Comparison of ENCODE assay signal across 25 mouse cellular contexts in the genomic region with DNA sequence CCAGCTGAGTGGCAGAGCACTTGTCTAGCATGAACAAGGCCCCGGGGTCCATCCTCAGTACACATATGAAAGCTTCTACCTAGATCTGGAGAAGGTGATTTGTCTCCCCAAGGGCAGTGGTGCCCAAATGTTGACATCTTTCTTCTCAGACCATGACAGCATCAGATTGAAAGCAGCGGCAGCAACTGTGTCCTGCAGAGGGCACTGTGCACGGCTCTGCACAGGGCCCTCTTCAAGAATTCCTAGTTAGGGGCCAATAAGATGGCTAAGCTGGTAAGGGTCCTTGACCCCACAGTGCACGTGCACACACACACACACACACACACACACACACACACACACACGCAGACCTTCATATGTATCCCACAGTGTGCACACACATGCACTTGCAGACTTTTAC. TPM values are rescaled to one million over a fixed set of nuclear protein-coding genes. Genes with fewer than 3 reads are reported as not detected.
DNase-seq lines count a peak whose midpoint lies in the region; ATAC-seq and TF ChIP-seq lines count a peak whose summit lies in the region.
"Had no signal": no experiment of that assay in that cellular context is flagged by ENCODE, and none has a peak within 500 bp of the region (broad histone marks: within the 10 kb centered on the region; RNA-seq: fewer than 3 reads in every experiment).

No protein-coding gene starts in this region.

- no peak for TF ChIP-seq EP300 in lung, postnatal 0 days (IDR thresholded peaks at IDR 0.05)
- TF ChIP-seq EP300 in stomach, postnatal 0 days (optimal IDR thresholded peaks at IDR 0.05): no peak

- no peaks in the 10 kb centered on the region for H3K9me3 ChIP-seq in intestine, postnatal 0 days (ENCODE audit: control insufficient read depth)
- H3K9me3 ChIP-seq in intestine, embryonic 16.5 days (ENCODE audit: control insufficient read depth, low read length): no peaks in the 10 kb centered on the region
- no peaks in the 10 kb centered on the region for H3K9me3 ChIP-seq in lung, postnatal 0 days (ENCODE audit: low read length)
- no peaks in the 10 kb centered on the region for H3K9me3 ChIP-seq in E14TG2a.4 (ENCODE audit: low read length)
- H3K9me3 ChIP-seq in stomach, postnatal 0 days (ENCODE audit: control insufficient read depth, low read length): no peaks in the 10 kb centered on the region
- H3K9me3 ChIP-seq: embryonic facial prominence, embryonic 15.5 days; heart, embryonic 13.5 days; hindbrain, embryonic 13.5 days; kidney, embryonic 15.5 days; limb, embryonic 13.5 days; liver, embryonic 15.5 days; stomach, embryonic 15.5 days had no signal

- no peaks in the 10 kb centered on the region for H3K36me3 ChIP-seq in intestine, postnatal 0 days (ENCODE audit: control insufficient read depth, insufficient read depth)
- H3K36me3 ChIP-seq in intestine, embryonic 16.5 days (ENCODE audit: control insufficient read depth, insufficient read depth, low read length): no peaks in the 10 kb centered on the region
- no peaks in the 10 kb centered on the region for H3K36me3 ChIP-seq in lung, postnatal 0 days (ENCODE audit: insufficient read depth, low read length)
- no peaks in the 10 kb centered on the region for H3K36me3 ChIP-seq in E14TG2a.4 (ENCODE audit: insufficient read depth, low read length)
- no peaks in the 10 kb centered on the region for H3K36me3 ChIP-seq in stomach, postnatal 0 days (ENCODE audit: control insufficient read depth, insufficient read depth, low read length)
- H3K36me3 ChIP-seq: embryonic facial prominence, embryonic 15.5 days; heart, embryonic 13.5 days; hindbrain, embryonic 13.5 days; kidney, embryonic 15.5 days; limb, embryonic 13.5 days; liver, embryonic 15.5 days; stomach, embryonic 15.5 days had no signal

- no peaks in the 10 kb centered on the region for H3K27me3 ChIP-seq in intestine, postnatal 0 days (replicated peaks; ENCODE audit: control insufficient read depth, insufficient read depth, low read length)
- H3K27me3 ChIP-seq in intestine, embryonic 16.5 days (replicated peaks; ENCODE audit: control insufficient read depth, insufficient read depth, low read length): no peaks in the 10 kb centered on the region
- H3K27me3 ChIP-seq in lung, postnatal 0 days (replicated peaks; ENCODE audit: insufficient read depth, low read length): no peaks in the 10 kb centered on the region
- peaks cover 54% of the 10 kb centered on the region for H3K27me3 ChIP-seq in E14TG2a.4 (ENCODE audit: insufficient read depth, low read length)
- no peaks in the 10 kb centered on the region for H3K27me3 ChIP-seq in stomach, postnatal 0 days (ENCODE audit: control insufficient read depth, insufficient read depth, low read length)
- H3K27me3 ChIP-seq in cerebellum, adult 2 months (ENCODE audit: control insufficient read depth, insufficient read depth, low read length): no peaks in the 10 kb centered on the region
- H3K27me3 ChIP-seq: embryonic facial prominence, embryonic 15.5 days; stomach, embryonic 15.5 days had no signal

- TF ChIP-seq CTCF in intestine, postnatal 0 days (IDR thresholded peaks at IDR 0.05; ENCODE audit: low read depth): peak; percentile 46
- TF ChIP-seq CTCF in lung, postnatal 0 days (IDR thresholded peaks at IDR 0.05): peak; percentile 34; the same call in 1 of the 2 replicates
- peak; percentile 35 for TF ChIP-seq CTCF in E14TG2a.4 (conservative IDR thresholded peaks at IDR 0.05; ENCODE audit: low read length)
- TF ChIP-seq CTCF in stomach, postnatal 0 days (IDR thresholded peaks at IDR 0.05; ENCODE audit: low read depth): peak; percentile 44
- no peak for TF ChIP-seq CTCF in cerebellum, adult 2 months (IDR thresholded peaks at IDR 0.05; ENCODE audit: borderline replicate concordance, insufficient read depth, low read depth, low read length)

- no peak overlapping the region for H3K9ac ChIP-seq in intestine, postnatal 0 days (ENCODE audit: low read depth, low read length)
- H3K9ac ChIP-seq in intestine, embryonic 16.5 days (ENCODE audit: low read depth, low read length): no peak overlapping the region
- no peak overlapping the region for H3K9ac ChIP-seq in lung, postnatal 0 days (replicated peaks; ENCODE audit: low read depth)
- H3K9ac ChIP-seq in stomach, postnatal 0 days (ENCODE audit: low read length): no peak overlapping the region
- H3K9ac ChIP-seq: embryonic facial prominence, embryonic 15.5 days; heart, embryonic 13.5 days; hindbrain, embryonic 13.5 days; kidney, embryonic 15.5 days; limb, embryonic 13.5 days; liver, embryonic 15.5 days; stomach, embryonic 15.5 days had no signal

- no peak overlapping the region for H3K27ac ChIP-seq in intestine, postnatal 0 days (ENCODE audit: low read depth, low read length)
- no peak overlapping the region for H3K27ac ChIP-seq in intestine, embryonic 16.5 days (ENCODE audit: low read length)
- no peak overlapping the region for H3K27ac ChIP-seq in lung, postnatal 0 days (ENCODE audit: low read length)
- H3K27ac ChIP-seq in stomach, postnatal 0 days (replicated peaks): no peak overlapping the region
- no peak overlapping the region for H3K27ac ChIP-seq in cerebellum, adult 2 months (ENCODE audit: insufficient read depth, low read length)
- H3K27ac ChIP-seq: embryonic facial prominence, embryonic 15.5 days; heart, embryonic 13.5 days; hindbrain, embryonic 13.5 days; limb, embryonic 13.5 days; liver, embryonic 15.5 days had no signal

- ATAC-seq in intestine, postnatal 0 days: no peak
- ATAC-seq in intestine, embryonic 16.5 days: no peak
- ATAC-seq in lung, postnatal 0 days: no peak
- ATAC-seq in stomach, postnatal 0 days (ENCODE audit: low FRiP score, low TSS enrichment): no peak
- ATAC-seq: forebrain, embryonic 14.5 days; inflammation-experienced regulatory T-cells, adult 6 months; midbrain, embryonic 16.5 days had no signal

- H3K4me2 ChIP-seq in intestine, postnatal 0 days (replicated peaks; ENCODE audit: low read depth): no peak overlapping the region
- no peak overlapping the region for H3K4me2 ChIP-seq in intestine, embryonic 16.5 days (ENCODE audit: low read depth, low read length)
- H3K4me2 ChIP-seq in lung, postnatal 0 days (replicated peaks; ENCODE audit: low read depth, low read length): no peak overlapping the region
- no peak overlapping the region for H3K4me2 ChIP-seq in stomach, postnatal 0 days (replicated peaks; ENCODE audit: low read depth)
- H3K4me2 ChIP-seq: embryonic facial prominence, embryonic 15.5 days; heart, embryonic 13.5 days; hindbrain, embryonic 13.5 days; kidney, embryonic 15.5 days; limb, embryonic 13.5 days; liver, embryonic 15.5 days; stomach, embryonic 15.5 days had no signal

- TF ChIP-seq POLR2A in cerebellum, adult 2 months (IDR thresholded peaks at IDR 0.05; ENCODE audit: borderline replicate concordance, insufficient read depth, low read length): no peak

- no peak overlapping the region for H3K4me3 ChIP-seq in intestine, postnatal 0 days (ENCODE audit: low read depth, low read length)
- H3K4me3 ChIP-seq in intestine, embryonic 16.5 days (ENCODE audit: low read length): no peak overlapping the region
- H3K4me3 ChIP-seq in lung, postnatal 0 days (ENCODE audit: low read depth, low read length): no peak overlapping the region
- no peak overlapping the region for H3K4me3 ChIP-seq in E14TG2a.4 (replicated peaks; ENCODE audit: low read length)
- H3K4me3 ChIP-seq in stomach, postnatal 0 days (ENCODE audit: low read depth, low read length): no peak overlapping the region
- H3K4me3 ChIP-seq in cerebellum, adult 2 months (replicated peaks; ENCODE audit: insufficient read depth, low read depth, low read length): no peak overlapping the region
- H3K4me3 ChIP-seq: embryonic facial prominence, embryonic 15.5 days; heart, embryonic 13.5 days; hindbrain, embryonic 13.5 days; kidney, embryonic 15.5 days; limb, embryonic 13.5 days; liver, embryonic 15.5 days; stomach, embryonic 15.5 days had no signal

- DNase-seq in lung, postnatal 0 days (ENCODE audit: low spot score): no peak
- DNase-seq in lung, postnatal 14 days: no peak
- no peak for DNase-seq in stomach, postnatal 0 days (ENCODE audit: low spot score)
- no peak for DNase-seq in cerebellum, adult 2 months
- DNase-seq: adrenal gland, postnatal 36 days; B cell, adult 2 months; cerebellum, adult 9-11 months; heart, adult 11 months; heart, postnatal 14 days; kidney, postnatal 4 days; layer of hippocampus, adult 9-11 months; lung, postnatal 10 days had no signal

- 0 out of 2 replicates have a peak, but pooled peaks cover 3% of the 10 kb centered on the region for H3K4me1 ChIP-seq in intestine, postnatal 0 days (replicated peaks; ENCODE audit: control insufficient read depth, insufficient read depth, low read length)
- H3K4me1 ChIP-seq in intestine, embryonic 16.5 days (ENCODE audit: control insufficient read depth, insufficient read depth, low read length): peaks cover 43% of the 10 kb centered on the region
- H3K4me1 ChIP-seq in lung, postnatal 0 days (ENCODE audit: insufficient read depth, low read depth, low read length): peaks cover 12% of the 10 kb centered on the region; the same call in 1 of the 2 replicates
- H3K4me1 ChIP-seq in E14TG2a.4 (replicated peaks; ENCODE audit: low read depth, low read length): peaks cover 24% of the 10 kb centered on the region
- H3K4me1 ChIP-seq in stomach, postnatal 0 days (replicated peaks; ENCODE audit: control insufficient read depth, insufficient read depth): peaks cover 7% of the 10 kb centered on the region; the same call in 1 of the 2 replicates
- H3K4me1 ChIP-seq in cerebellum, adult 2 months (ENCODE audit: control insufficient read depth, insufficient read depth, low read length): no peaks in the 10 kb centered on the region; the same call in 1 of the 2 replicates

- WGBS in intestine, postnatal 0 days: 88% methylated on average over 5 of the region's 5 CpGs
- 88% methylated on average over 5 of the region's 5 CpGs for WGBS in intestine, embryonic 16.5 days
- WGBS in lung, postnatal 0 days: 81% methylated on average over 5 of the region's 5 CpGs
- WGBS in stomach, postnatal 0 days: 87% methylated on average over 5 of the region's 5 CpGs
- 92% methylated on average over 5 of the region's 5 CpGs for WGBS in cerebellum, adult 2 months

RNA-seq across cellular contexts. Expression of a gene that starts 9.4 kb away (rescaled TPM):
- 6.8 and 8.4 TPM in 2 replicates for polyA plus RNA-seq in intestine, postnatal 0 days (2015; fragmentation: Nextera tagmentation; extraction: Ambion mirVana)
- 16.6 and 17.6 TPM in 2 replicates for polyA plus RNA-seq in intestine, embryonic 16.5 days (2015; fragmentation: Nextera tagmentation; extraction: Ambion mirVana)
- polyA plus RNA-seq in lung, postnatal 0 days (2015; fragmentation: Nextera tagmentation; extraction: Ambion mirVana): 7.0 and 8.1 TPM in 2 replicates
- polyA plus RNA-seq in stomach, postnatal 0 days (2015; fragmentation: Nextera tagmentation; extraction: Ambion mirVana): 13.2 and 15.6 TPM in 2 replicates
- 1.3 and 1.7 TPM in 2 replicates for polyA plus RNA-seq in cerebellum, adult 2 months (2012; rRNA removed)

RNA-seq across cellular contexts. Expression of a gene that starts 39.2 kb away (rescaled TPM):
- polyA plus RNA-seq in intestine, postnatal 0 days (2015; fragmentation: Nextera tagmentation; extraction: Ambion mirVana): 53.2 and 56.8 TPM in 2 replicates
- 46.4 and 66.7 TPM in 2 replicates for polyA plus RNA-seq in intestine, embryonic 16.5 days (2015; fragmentation: Nextera tagmentation; extraction: Ambion mirVana)
- 50.7 and 54.0 TPM in 2 replicates for polyA plus RNA-seq in lung, postnatal 0 days (2015; fragmentation: Nextera tagmentation; extraction: Ambion mirVana)
- 18.6 and 23.2 TPM in 2 replicates for polyA plus RNA-seq in stomach, postnatal 0 days (2015; fragmentation: Nextera tagmentation; extraction: Ambion mirVana)
- polyA plus RNA-seq in cerebellum, adult 2 months (2012; rRNA removed): 716 and 832 TPM in 2 replicates

Comparison
In these comparisons a context has a peak if more than half of its experiments do, and no peak if none do; other contexts are left out.
1. RNA of a gene that starts 39.2 kb away (polyA plus RNA-seq): 716 to 832 TPM in cerebellum, adult 2 months; 53.2 to 56.8 TPM in intestine, postnatal 0 days, 50.7 to 54.0 TPM in lung, postnatal 0 days, 46.4 to 66.7 TPM in intestine, embryonic 16.5 days and 18.6 to 23.2 TPM in stomach, postnatal 0 days; every median in the first group is over 10 times any median in the second.